Mouse (Mus musculus) embryonic fibroblast, embryonic 13.5 days (primary cell): Measurements from ENCODE around the gene Elovl6. TPM values are rescaled to one million over a fixed set of nuclear protein-coding genes. Genes with fewer than 3 reads are reported as not detected.

Experiments used
- H3K27ac ChIP-seq: 2 replicates; pipeline ENCODE4 v1.5.1; 2012; ENCODE audit warnings: low read length, control low read depth, inconsistent platforms; ENCODE audit not compliant: insufficient read depth
- H3K4me1 ChIP-seq: 2 replicates; pipeline ENCODE4 v1.6.1; 2011; ENCODE audit warnings: low read length; ENCODE audit not compliant: control insufficient read depth, insufficient read depth
- H3K4me3 ChIP-seq: 2 replicates; pipeline ENCODE4 v1.5.1; 2011; ENCODE audit warnings: mild to moderate bottlenecking, control low read depth, low read length; ENCODE audit not compliant: insufficient read depth
- CTCF ChIP-seq: IDR thresholded peaks from 2 replicates; pipeline ENCODE4 v1.5.1; 2011; ENCODE audit warnings: mild to moderate bottlenecking, control low read depth, low read length, moderate library complexity, borderline replicate concordance; ENCODE audit not compliant: insufficient read depth
- POLR2A ChIP-seq: IDR thresholded peaks from 2 replicates; pipeline ENCODE4 v1.6.1; 2011; ENCODE audit warnings: low read depth, mild to moderate bottlenecking, control low read depth, low read length, moderate library complexity
- polyA plus RNA-seq: library from polyadenylated mRNA; stranded (reverse); fragments of >200 nt; gene quantifications from 2 replicates; pipeline ENCODE4 v1.2.4, GENCODE M21; 2011; ENCODE audit warnings: low read depth; ENCODE audit not compliant: missing spikeins, insufficient read length

Elovl6 gene
- polyA plus RNA-seq, 1 experiment, result 37.9 TPM

- Histone ChIP-seq H3K4me1 (peaks cover 9% of the 10 kb centered on the region; the same call in 1 of the 2 replicates), H3K27ac (no peak overlapping the region)
- TF ChIP-seq CTCF (no peak), POLR2A (no peak)
These were observed 87.1 kb downstream of the Elovl6 start for GRCm38 (mm10) chr3:129619194-129619775.

GRCm38 (mm10) chr3:129620802-129621201, 88.6 kb downstream of the Elovl6 start:
- Histone ChIP-seq H3K4me1 (peaks cover 9% of the 10 kb centered on the region; the same call in 1 of the 2 replicates), H3K27ac (no peak overlapping the region), H3K4me3 (no peak overlapping the region)
- no peak for TF ChIP-seq POLR2A
- TF ChIP-seq CTCF, result no peak

More at GRCm38 (mm10) chr3:129619194-129619775, 87.1 kb downstream of the Elovl6 start:
- no peak overlapping the region for H3K4me3 ChIP-seq

- Histone ChIP-seq H3K27ac (no peak overlapping the region), H3K4me1 (peaks cover 9% of the 10 kb centered on the region; the same call in 1 of the 2 replicates)
- TF ChIP-seq POLR2A, result no peak
- TF ChIP-seq CTCF, result no peak
These were observed 89.1 kb downstream of the Elovl6 start for GRCm38 (mm10) chr3:129621255-129621654.

GRCm38 (mm10) chr3:129622120-129622519, 90.0 kb downstream of the Elovl6 start:
- no peak for TF ChIP-seq POLR2A
- no peak for TF ChIP-seq CTCF
- Histone ChIP-seq H3K4me1 (peaks cover 9% of the 10 kb centered on the region; the same call in 1 of the 2 replicates), H3K27ac (no peak overlapping the region), H3K4me3 (no peak overlapping the region)

More at GRCm38 (mm10) chr3:129621255-129621654, 89.1 kb downstream of the Elovl6 start:
- H3K4me3 ChIP-seq, result no peak overlapping the region

GRCm38 (mm10) chr3:129622705-129623104, 90.5 kb downstream of the Elovl6 start:
- Histone ChIP-seq H3K27ac (no peak overlapping the region), H3K4me1 (peaks cover 9% of the 10 kb centered on the region; the same call in 1 of the 2 replicates), H3K4me3 (no peak overlapping the region)
- TF ChIP-seq POLR2A, result no peak
- no peak for TF ChIP-seq CTCF

- H3K27ac ChIP-seq, result no peak overlapping the region
- TF ChIP-seq CTCF (no peak), POLR2A (no peak)
- H3K4me3 ChIP-seq, result no peak overlapping the region
- peaks cover 9% of the 10 kb centered on the region; the same call in 1 of the 2 replicates for H3K4me1 ChIP-seq
These were observed 92.1 kb downstream of the Elovl6 start for GRCm38 (mm10) chr3:129624193-129624805.

GRCm38 (mm10) chr3:129627281-129627680, 95.1 kb downstream of the Elovl6 start:
- TF ChIP-seq POLR2A, result no peak
- TF ChIP-seq CTCF, result no peak
- Histone ChIP-seq H3K4me3 (no peak overlapping the region), H3K4me1 (no peaks in the 10 kb centered on the region), H3K27ac (no peak overlapping the region)

- H3K4me3 ChIP-seq, result no peak overlapping the region
- no peak overlapping the region for H3K27ac ChIP-seq
- TF ChIP-seq CTCF (no peak), POLR2A (no peak)
- no peaks in the 10 kb centered on the region for H3K4me1 ChIP-seq
These were observed 98.9 kb downstream of the Elovl6 start for GRCm38 (mm10) chr3:129631018-129631417.

GRCm38 (mm10) chr3:129631857-129632256, 99.7 kb downstream of the Elovl6 start:
- H3K4me3 ChIP-seq, result no peak overlapping the region
- no peak overlapping the region for H3K27ac ChIP-seq
- TF ChIP-seq POLR2A, result no peak
- TF ChIP-seq CTCF, result no peak
- H3K4me1 ChIP-seq, result no peaks in the 10 kb centered on the region

- Histone ChIP-seq H3K4me1 (no peaks in the 10 kb centered on the region), H3K27ac (no peak overlapping the region), H3K4me3 (no peak overlapping the region)
- TF ChIP-seq POLR2A (no peak), CTCF (no peak)
These were observed 101.4 kb downstream of the Elovl6 start for GRCm38 (mm10) chr3:129633518-129633917.
